Mouse (Mus musculus) neural tube, embryonic 14.5 days (tissue): Measurements from ENCODE around the gene Hs3st3b1. TPM values are rescaled to one million over a fixed set of nuclear protein-coding genes. Genes with fewer than 3 reads are reported as not detected.

Experiments used
- ATAC-seq: fragments of 200-750 bp; cut with Nextera tagmentation; 2 replicates; pipeline ENCODE4 v1.8.0; 2017; ENCODE audit warnings: low read depth, mild to moderate bottlenecking, moderate TSS enrichment, moderate library complexity
- H3K27ac ChIP-seq: fragments of 300-500 bp; sonication (generic); 2 replicates; pipeline ENCODE4 v1.5.1; 2014; ENCODE audit warnings: low read depth, mild to moderate bottlenecking, control low read depth, low read length, moderate library complexity, mixed read lengths
- H3K27me3 ChIP-seq: fragments of 300-500 bp; sonication (generic); 2 replicates; pipeline ENCODE4 v1.6.1; 2014; ENCODE audit warnings: low read length; ENCODE audit not compliant: control insufficient read depth, insufficient read depth
- H3K36me3 ChIP-seq: fragments of 300-500 bp; sonication (generic); 2 replicates; pipeline ENCODE4 v1.6.1; 2014; ENCODE audit warnings: low read length, mixed read lengths; ENCODE audit not compliant: control insufficient read depth, insufficient read depth
- H3K4me1 ChIP-seq: fragments of 300-500 bp; sonication (generic); 2 replicates; pipeline ENCODE4 v1.6.1; 2014; ENCODE audit warnings: low read length; ENCODE audit not compliant: control insufficient read depth, insufficient read depth
- H3K4me2 ChIP-seq: fragments of 300-500 bp; sonication (generic); 2 replicates; pipeline ENCODE4 v1.6.1; 2014; ENCODE audit warnings: mild to moderate bottlenecking, low read depth, low read length, control low read depth
- H3K4me3 ChIP-seq: fragments of 300-500 bp; sonication (generic); 2 replicates; pipeline ENCODE4 v1.5.1; 2014; ENCODE audit warnings: low read depth, low read length, control low read depth, mixed read lengths
- H3K9ac ChIP-seq: fragments of 300-500 bp; sonication (generic); replicated peaks from 2 replicates; pipeline ENCODE4 v1.6.1; 2014; ENCODE audit warnings: low read depth, mild to moderate bottlenecking, control low read depth, low read length, mixed read lengths
- H3K9me3 ChIP-seq: fragments of 300-500 bp; sonication (generic); 2 replicates; pipeline ENCODE4 v1.6.1; 2016; ENCODE audit warnings: low read length; ENCODE audit not compliant: control insufficient read depth
- WGBS: fragments of 180-500 bp; shearing (Covaris S2); extraction: QIAGEN DNeasy Blood & Tissue Kit; methylation state at CpG from one replicate; pipeline ENCODE4 v1.1.7; 2014; 5-methylcytosine and 5-hydroxymethylcytosine counted together
- polyA plus RNA-seq: library from polyadenylated mRNA; unstranded; fragments of >200 nt; fragmentation: Nextera tagmentation; extraction: Ambion mirVana; gene quantifications from 2 replicates; pipeline ENCODE4 v1.2.1, GENCODE M21; 2014

Gene Hs3st3b1
- polyA plus RNA-seq, 1 experiment from 2014 or later: 9.1 TPM

- Histone ChIP-seq H3K9me3 (no peaks in the 10 kb centered on the region), H3K4me3 (no peak overlapping the region), H3K4me1 (no peaks in the 10 kb centered on the region), H3K36me3 (no peaks in the 10 kb centered on the region), H3K27ac (no peak overlapping the region), H3K27me3 (no peaks in the 10 kb centered on the region), H3K4me2 (no peak overlapping the region), H3K9ac (no peak overlapping the region)
- ATAC-seq: no peak
- 61% methylated on average over 10 of the region's 10 CpGs for WGBS
Measured at GRCm38 (mm10) chr11:63879261-63879660, 42.8 kb downstream of the Hs3st3b1 start.

DNA sequence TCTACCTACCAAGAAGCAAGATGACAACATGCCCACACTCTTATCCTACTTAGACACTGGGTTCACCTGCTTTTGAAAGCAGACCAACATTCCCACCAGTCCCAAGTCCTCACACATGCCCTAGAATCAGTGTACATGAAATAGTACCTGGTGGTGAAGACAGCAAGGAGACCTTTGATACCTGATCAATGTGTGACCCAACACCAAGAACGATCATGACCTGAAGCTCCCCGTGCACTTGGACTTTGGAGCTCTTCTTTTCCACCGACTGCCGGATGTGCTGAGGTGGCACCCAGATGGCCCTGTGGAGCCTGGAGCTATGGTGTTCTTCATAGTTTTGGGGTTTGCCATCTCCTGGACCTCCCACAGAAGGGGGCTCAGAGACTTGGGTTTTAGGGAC lies 43.5 kb downstream of the Hs3st3b1 start:
- H3K9me3 ChIP-seq: no peaks in the 10 kb centered on the region

GRCm38 (mm10) chr11:63862746-63863145 lies 59.3 kb downstream of the Hs3st3b1 start:
- Histone ChIP-seq H3K9ac (no peak overlapping the region), H3K27me3 (no peaks in the 10 kb centered on the region), H3K27ac (no peak overlapping the region), H3K4me2 (no peak overlapping the region), H3K9me3 (no peaks in the 10 kb centered on the region), H3K4me3 (no peak overlapping the region), H3K36me3 (no peaks in the 10 kb centered on the region), H3K4me1 (no peaks in the 10 kb centered on the region)
- ATAC-seq: no peak
- WGBS: 67% methylated on average over 1 of the region's 1 CpGs

More for the DNA sequence above, 43.5 kb downstream of the Hs3st3b1 start:
- H3K27me3 ChIP-seq: no peaks in the 10 kb centered on the region
- no peak for ATAC-seq
- WGBS: 100% methylated on average over 4 of the region's 4 CpGs
- H3K4me3 ChIP-seq: no peak overlapping the region
- H3K4me2 ChIP-seq: no peak overlapping the region
- no peaks in the 10 kb centered on the region for H3K36me3 ChIP-seq
- no peak overlapping the region for H3K9ac ChIP-seq
- H3K27ac ChIP-seq: no peak overlapping the region
- H3K4me1 ChIP-seq: no peaks in the 10 kb centered on the region

GRCm38 (mm10) chr11:63861982-63862381 lies 60.1 kb downstream of the Hs3st3b1 start:
- Histone ChIP-seq H3K4me1 (no peaks in the 10 kb centered on the region), H3K9ac (no peak overlapping the region), H3K36me3 (no peaks in the 10 kb centered on the region), H3K27me3 (no peaks in the 10 kb centered on the region), H3K4me2 (no peak overlapping the region), H3K4me3 (no peak overlapping the region), H3K9me3 (no peaks in the 10 kb centered on the region), H3K27ac (no peak overlapping the region)
- ATAC-seq: no peak
- 10% methylated on average over 1 of the region's 1 CpGs for WGBS

DNA sequence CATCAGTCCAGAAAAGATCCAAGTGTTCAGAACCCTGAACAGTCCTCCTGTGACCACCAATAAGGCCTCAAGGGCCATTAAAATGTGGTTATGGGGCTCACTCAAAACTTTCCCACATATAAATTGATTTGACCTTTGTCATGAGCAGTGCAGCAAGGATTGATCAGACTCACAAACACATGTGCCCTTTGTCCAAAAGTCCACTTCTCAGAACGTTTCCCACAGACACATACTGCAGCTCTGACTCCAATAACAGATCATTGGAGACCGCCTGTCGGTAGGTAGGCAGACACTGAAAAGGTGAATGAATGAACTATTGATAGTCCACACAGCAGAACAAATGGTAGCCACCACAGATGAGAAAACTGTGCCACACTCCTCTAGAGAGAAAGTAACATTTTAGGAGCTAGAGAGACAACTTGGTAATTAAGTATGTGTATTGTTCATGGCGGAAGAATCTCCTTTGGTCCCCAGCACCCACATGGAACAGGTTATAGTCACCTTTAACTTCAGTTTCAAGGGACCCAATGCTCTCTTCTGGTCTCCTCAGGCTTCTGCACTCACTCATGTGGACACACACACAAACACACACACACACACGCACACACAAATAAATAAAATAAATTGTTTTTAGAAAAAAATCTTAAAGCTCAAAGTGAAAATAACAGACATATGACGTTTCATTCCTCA lies 70.9 kb downstream of the Hs3st3b1 start:
- Histone ChIP-seq H3K4me3 (no peak overlapping the region), H3K9ac (no peak overlapping the region), H3K4me2 (no peak overlapping the region), H3K27me3 (no peaks in the 10 kb centered on the region), H3K9me3 (no peaks in the 10 kb centered on the region), H3K36me3 (no peaks in the 10 kb centered on the region), H3K27ac (no peak overlapping the region), H3K4me1 (no peaks in the 10 kb centered on the region)
- no peak for ATAC-seq
- 82% methylated on average over 6 of the region's 6 CpGs for WGBS

DNA sequence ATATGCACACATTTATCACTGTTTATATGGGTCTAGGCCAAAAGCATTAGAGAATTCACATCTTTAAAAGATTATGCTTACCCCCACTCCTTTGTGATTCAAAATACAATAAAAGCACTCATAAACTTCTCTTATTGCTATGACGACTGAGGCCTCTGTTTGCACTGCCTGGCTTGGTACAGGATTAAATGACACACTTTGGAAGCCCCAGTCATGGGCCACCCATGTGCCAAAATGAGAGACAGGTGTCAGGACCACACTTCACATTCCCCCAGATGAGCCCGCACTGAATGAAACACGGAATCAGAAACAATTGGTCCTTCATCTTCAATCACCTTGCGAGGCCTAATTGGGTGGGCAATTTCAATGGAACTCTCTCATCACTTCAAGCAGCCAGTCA lies 71.8 kb downstream of the Hs3st3b1 start:
- Histone ChIP-seq H3K36me3 (no peaks in the 10 kb centered on the region), H3K9me3 (no peaks in the 10 kb centered on the region), H3K27ac (no peak overlapping the region), H3K4me1 (no peaks in the 10 kb centered on the region), H3K4me2 (no peak overlapping the region), H3K9ac (no peak overlapping the region), H3K27me3 (no peaks in the 10 kb centered on the region), H3K4me3 (no peak overlapping the region)
- ATAC-seq: no peak
- WGBS: 70% methylated on average over 4 of the region's 4 CpGs

- H3K27ac ChIP-seq: no peak overlapping the region
- H3K9ac ChIP-seq: no peak overlapping the region
- H3K27me3 ChIP-seq: no peaks in the 10 kb centered on the region
- no peaks in the 10 kb centered on the region for H3K36me3 ChIP-seq
- H3K4me2 ChIP-seq: no peak overlapping the region
- H3K4me3 ChIP-seq: no peak overlapping the region
- WGBS: 89% methylated on average over 6 of the region's 6 CpGs
- ATAC-seq: no peak
- no peaks in the 10 kb centered on the region for H3K9me3 ChIP-seq
- H3K4me1 ChIP-seq: no peaks in the 10 kb centered on the region
Measured at GRCm38 (mm10) chr11:63845379-63845778, 76.7 kb downstream of the Hs3st3b1 start.

DNA sequence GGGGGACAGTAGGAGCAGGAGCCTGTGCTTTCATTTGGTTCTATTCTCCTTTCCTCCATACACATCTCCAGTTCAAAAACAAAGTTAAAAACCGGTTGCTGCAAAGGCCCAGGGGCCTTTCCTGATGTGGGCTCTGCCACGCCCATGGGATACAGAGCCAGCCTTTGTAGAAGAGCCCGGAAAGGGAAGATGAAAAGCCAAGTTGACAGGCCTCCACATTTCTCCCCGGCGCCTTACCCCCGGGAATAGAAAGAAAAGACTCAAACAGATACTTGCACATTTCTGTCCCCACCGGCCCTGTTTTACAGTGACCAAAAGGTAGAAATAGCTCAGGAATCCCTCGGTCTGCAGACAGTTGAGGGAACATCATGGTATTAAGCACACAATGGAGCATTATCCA lies 77.4 kb downstream of the Hs3st3b1 start:
- Histone ChIP-seq H3K27ac (no peak overlapping the region), H3K27me3 (no peaks in the 10 kb centered on the region), H3K9me3 (no peaks in the 10 kb centered on the region), H3K9ac (no peak overlapping the region), H3K4me2 (no peak overlapping the region), H3K4me3 (no peak overlapping the region), H3K4me1 (no peaks in the 10 kb centered on the region), H3K36me3 (no peaks in the 10 kb centered on the region)
- 54% methylated on average over 8 of the region's 8 CpGs for WGBS
- no peak for ATAC-seq

GRCm38 (mm10) chr11:63837526-63837925 lies 84.6 kb downstream of the Hs3st3b1 start:
- no peak for ATAC-seq
- Histone ChIP-seq H3K9ac (no peak overlapping the region), H3K4me1 (no peaks in the 10 kb centered on the region), H3K4me2 (no peak overlapping the region), H3K36me3 (no peaks in the 10 kb centered on the region), H3K27ac (no peak overlapping the region), H3K9me3 (no peaks in the 10 kb centered on the region), H3K27me3 (no peaks in the 10 kb centered on the region), H3K4me3 (no peak overlapping the region)
- WGBS: 75% methylated on average over 13 of the region's 13 CpGs
